ENCODE assay signal across 9 mouse cellular contexts in genomic region chr4:133055163-133055951, GRCm38 (mm10). TPM values are rescaled to one million over a fixed set of nuclear protein-coding genes. Genes with fewer than 3 reads are reported as not detected.
DNase-seq lines count a peak whose midpoint lies in the region; ATAC-seq lines count a peak whose summit lies in the region.
"Had no signal": no experiment of that assay in that cellular context is flagged by ENCODE, and none has a peak within 500 bp of the region (broad histone marks: within the 10 kb centered on the region; RNA-seq: fewer than 3 reads in every experiment).

No protein-coding gene starts in this region.

- H3K9ac ChIP-seq in embryonic facial prominence, embryonic 15.5 days: no peak overlapping the region

- H3K4me2 ChIP-seq in embryonic facial prominence, embryonic 15.5 days (replicated peaks): no peak overlapping the region; the same call in 1 of the 2 replicates

- peaks cover 97% of the 10 kb centered on the region for H3K4me1 ChIP-seq in embryonic facial prominence, embryonic 15.5 days
- H3K4me1 ChIP-seq in limb, embryonic 10.5 days: peaks cover 97% of the 10 kb centered on the region

- no peaks in the 10 kb centered on the region for H3K9me3 ChIP-seq in embryonic facial prominence, embryonic 15.5 days (replicated peaks)
- H3K9me3 ChIP-seq in limb, embryonic 10.5 days (replicated peaks): no peaks in the 10 kb centered on the region

- 0 out of 2 replicates have a peak, but pooled peaks have one; percentile 10 for ATAC-seq in frontal cortex, adult (ENCODE audit: low TSS enrichment)
- ATAC-seq in embryonic facial prominence, embryonic 15.5 days (ENCODE audit: insufficient number of reproducible peaks, low FRiP score, low TSS enrichment, low read depth): peak; percentile 22; the same call in 1 of the 2 replicates

- no peak for DNase-seq in frontal cortex, postnatal 10 days (ENCODE audit: low spot score in 2 of 2)
- DNase-seq in 3134 (ENCODE audit: extremely low read depth, insufficient read length, low spot score): peak; percentile 79
- DNase-seq in limb, embryonic 10.5 days (ENCODE audit: low spot score): no peak
- DNase-seq in urinary bladder, postnatal 14 days (ENCODE audit: low spot score): no peak
- DNase-seq in testis, postnatal 10 days (ENCODE audit: low spot score): no peak
- no peak for DNase-seq in cerebellum, adult 11 months

- peak overlapping the region; percentile 83 for H3K27ac ChIP-seq in embryonic facial prominence, embryonic 15.5 days (replicated peaks)
- peak overlapping the region; percentile 84 for H3K27ac ChIP-seq in limb, embryonic 10.5 days

- no peak overlapping the region for H3K4me3 ChIP-seq in embryonic facial prominence, embryonic 15.5 days (replicated peaks)
- peak overlapping the region; percentile 38 for H3K4me3 ChIP-seq in limb, embryonic 10.5 days

- H3K27me3 ChIP-seq in embryonic facial prominence, embryonic 15.5 days: no peaks in the 10 kb centered on the region
- H3K27me3 ChIP-seq in limb, embryonic 10.5 days (ENCODE audit: low read depth, poor library complexity, severe bottlenecking): no peaks in the 10 kb centered on the region
- H3K27me3 ChIP-seq: CH12.LX had no signal

- 61% methylated on average over 8 of the region's 8 CpGs for WGBS in embryonic facial prominence, embryonic 15.5 days
- 59% methylated on average over 8 of the region's 8 CpGs for WGBS in limb, embryonic 10.5 days

- H3K36me3 ChIP-seq in embryonic facial prominence, embryonic 15.5 days: peaks cover 28% of the 10 kb centered on the region
- H3K36me3 ChIP-seq in limb, embryonic 10.5 days: peaks cover 56% of the 10 kb centered on the region

RNA-seq across cellular contexts. Expression of gene Ahdc1, which starts 44.3 kb away (rescaled TPM):
- 13.2 and 13.9 TPM in 2 replicates for polyA plus RNA-seq in embryonic facial prominence, embryonic 15.5 days (2015; fragmentation: Nextera tagmentation; extraction: Ambion mirVana)
- 13.0 and 13.8 TPM in 2 replicates for polyA plus RNA-seq in limb, embryonic 10.5 days (2016; fragmentation: Nextera tagmentation; extraction: Ambion mirVana)
